Mouse (Mus musculus) limb, embryonic 12.5 days (tissue): Measurements from ENCODE around the gene Mcpt1. TPM values are rescaled to one million over a fixed set of nuclear protein-coding genes. Genes with fewer than 3 reads are reported as not detected.
"Not testable (repeated sequence)": the region's sequence is repeated elsewhere in the genome, so short reads cannot be mapped to it uniquely, and the experiment has no call there.

ENCODE experiments used
- ATAC-seq: fragments of 200-750 bp; cut with Nextera tagmentation; 2 replicates; pipeline ENCODE4 v1.8.0; 2017; ENCODE audit warnings: low read depth, moderate TSS enrichment; ENCODE audit not compliant: insufficient number of reproducible peaks, insufficient read depth, low FRiP score, low TSS enrichment
- H3K27ac ChIP-seq: fragments of 300-500 bp; sonication (generic); 2 replicates; pipeline ENCODE4 v1.5.1; 2016; ENCODE audit warnings: mild to moderate bottlenecking, moderate library complexity
- H3K27me3 ChIP-seq: fragments of 300-500 bp; sonication (generic); 2 replicates; pipeline ENCODE4 v1.6.1; 2016; ENCODE audit warnings: mild to moderate bottlenecking, moderate library complexity
- H3K36me3 ChIP-seq: fragments of 300-500 bp; sonication (generic); 2 replicates; pipeline ENCODE4 v1.6.1; 2016; ENCODE audit warnings: mild to moderate bottlenecking, moderate library complexity
- H3K4me1 ChIP-seq: fragments of 300-500 bp; sonication (generic); replicated peaks from 2 replicates; pipeline ENCODE4 v1.6.1; 2016
- H3K4me2 ChIP-seq: fragments of 300-500 bp; sonication (generic); 2 replicates; pipeline ENCODE4 v1.6.1; 2016; ENCODE audit warnings: mild to moderate bottlenecking, moderate library complexity
- H3K4me3 ChIP-seq: fragments of 300-500 bp; sonication (generic); replicated peaks from 2 replicates; pipeline ENCODE4 v1.5.1; 2016; ENCODE audit warnings: mild to moderate bottlenecking
- H3K9ac ChIP-seq: fragments of 300-500 bp; sonication (generic); replicated peaks from 2 replicates; pipeline ENCODE4 v1.6.1; 2016; ENCODE audit warnings: mild to moderate bottlenecking, moderate library complexity
- H3K9me3 ChIP-seq: fragments of 300-500 bp; sonication (generic); 2 replicates; pipeline ENCODE4 v1.6.1; 2016; ENCODE audit warnings: mild to moderate bottlenecking, moderate library complexity
- WGBS: fragments of 180-500 bp; shearing (Covaris S2); methylation state at CpG from one replicate; pipeline ENCODE4 v1.1.7; 2016; 5-methylcytosine and 5-hydroxymethylcytosine counted together
- polyA plus RNA-seq: library from polyadenylated mRNA; unstranded; fragments of >200 nt; fragmentation: Nextera tagmentation; extraction: Ambion mirVana; gene quantifications from 2 replicates; pipeline ENCODE4 v1.2.1, GENCODE M21; 2016

The Mcpt1 gene
- polyA plus RNA-seq, result not detected in 2 replicates

- ATAC-seq, H3K4me3 ChIP-seq, H3K27ac ChIP-seq, H3K9ac ChIP-seq, H3K27me3 ChIP-seq, H3K36me3 ChIP-seq, H3K4me2 ChIP-seq, H3K4me1 ChIP-seq, H3K9me3 ChIP-seq: not testable (repeated sequence)
- 76% methylated on average over 3 of the region's 3 CpGs for WGBS
These were observed at the start of gene Mcpt1 for GRCm38 (mm10) chr14:56017671-56018070. Gene Mcpt1, plus strand, starts transcription at chr14:56017971.

DNA sequence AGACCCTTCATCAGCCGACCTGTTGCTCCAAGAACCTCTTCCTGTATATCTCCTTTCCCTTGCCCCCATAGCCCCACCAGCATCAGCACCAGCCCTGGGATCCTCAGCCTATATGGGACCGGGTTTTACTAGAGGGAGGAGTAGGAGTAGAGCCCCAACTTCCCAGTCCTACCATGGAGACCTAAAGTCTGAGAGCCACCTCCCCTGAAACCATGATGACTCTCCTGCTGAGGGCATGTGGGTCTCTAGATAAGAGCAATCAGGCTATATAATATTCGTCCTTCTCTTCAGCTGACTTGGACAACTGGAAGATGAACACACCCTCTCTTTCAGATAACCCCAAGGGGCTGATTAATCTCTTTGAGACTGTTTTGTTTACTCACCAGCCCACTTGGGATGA is 30.3 kb upstream of the Mcpt1 start:
- H3K27ac ChIP-seq, H3K4me2 ChIP-seq, H3K27me3 ChIP-seq, H3K9me3 ChIP-seq, ATAC-seq, H3K9ac ChIP-seq, H3K4me3 ChIP-seq, H3K4me1 ChIP-seq, H3K36me3 ChIP-seq: not testable (repeated sequence)
- 87% methylated on average over 2 of the region's 3 CpGs for WGBS

- ATAC-seq, result no peak
- 63% methylated on average over 3 of the region's 3 CpGs for WGBS
- no peaks in the 10 kb centered on the region for H3K36me3 ChIP-seq
- H3K27ac ChIP-seq, result no peak overlapping the region
- H3K4me2 ChIP-seq, result no peak overlapping the region
- H3K4me3 ChIP-seq, result no peak overlapping the region
- no peaks in the 10 kb centered on the region for H3K4me1 ChIP-seq
- no peaks in the 10 kb centered on the region for H3K9me3 ChIP-seq
- H3K9ac ChIP-seq, result no peak overlapping the region
- no peaks in the 10 kb centered on the region for H3K27me3 ChIP-seq
These were observed 4.6 kb upstream of the Mcpt1 start for GRCm38 (mm10) chr14:56013147-56013546.

DNA sequence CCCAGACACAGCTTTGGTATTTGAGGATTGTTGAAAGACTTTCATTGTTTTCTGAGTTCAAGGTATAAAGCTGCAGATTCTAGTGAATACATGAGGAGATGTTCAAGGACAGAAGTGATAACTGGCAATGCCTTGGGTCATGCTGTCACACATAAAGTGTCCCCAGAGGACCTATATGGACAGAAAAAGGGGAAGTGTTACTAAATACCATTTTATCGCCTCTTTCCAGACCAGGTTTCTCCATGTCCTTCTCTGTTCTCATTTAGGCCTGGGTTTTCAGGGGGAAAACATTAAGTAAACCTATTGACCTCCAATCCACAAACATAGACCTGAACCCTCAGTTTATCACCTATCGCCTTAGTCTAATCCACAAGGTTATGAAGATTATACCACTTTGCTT is 3.8 kb upstream of the Mcpt1 start:
- no peak overlapping the region for H3K4me3 ChIP-seq
- no peak overlapping the region for H3K27ac ChIP-seq
- H3K4me1 ChIP-seq, result no peaks in the 10 kb centered on the region
- H3K36me3 ChIP-seq, result no peaks in the 10 kb centered on the region
- ATAC-seq, result no peak
- H3K9ac ChIP-seq, result no peak overlapping the region
- no peaks in the 10 kb centered on the region for H3K27me3 ChIP-seq
- WGBS, result 85% methylated on average over 2 of the region's 2 CpGs
- H3K4me2 ChIP-seq, result no peak overlapping the region
- no peaks in the 10 kb centered on the region for H3K9me3 ChIP-seq

GRCm38 (mm10) chr14:56019446-56019845 is 1.7 kb downstream of the Mcpt1 start:
- H3K4me3 ChIP-seq, result no peak overlapping the region
- H3K4me1 ChIP-seq, result no peaks in the 10 kb centered on the region
- ATAC-seq, result no peak
- H3K9me3 ChIP-seq, result no peaks in the 10 kb centered on the region
- H3K27me3 ChIP-seq, result no peaks in the 10 kb centered on the region
- WGBS, result 70% methylated on average over 1 of the region's 1 CpGs
- no peaks in the 10 kb centered on the region for H3K36me3 ChIP-seq
- H3K9ac ChIP-seq, result no peak overlapping the region
- no peak overlapping the region for H3K4me2 ChIP-seq
- no peak overlapping the region for H3K27ac ChIP-seq

GRCm38 (mm10) chr14:56021305-56021704 is 3.5 kb downstream of the Mcpt1 start:
- not testable (repeated sequence) for H3K4me3 ChIP-seq, H3K9me3 ChIP-seq, H3K4me1 ChIP-seq, H3K9ac ChIP-seq, H3K27ac ChIP-seq, ATAC-seq, H3K27me3 ChIP-seq, H3K36me3 ChIP-seq, H3K4me2 ChIP-seq
- 81% methylated on average over 4 of the region's 4 CpGs for WGBS

- 78% methylated on average over 3 of the region's 3 CpGs for WGBS
- H3K27me3 ChIP-seq, H3K36me3 ChIP-seq, H3K9ac ChIP-seq, H3K27ac ChIP-seq, H3K4me1 ChIP-seq, H3K9me3 ChIP-seq, H3K4me2 ChIP-seq, ATAC-seq, H3K4me3 ChIP-seq: not testable (repeated sequence)
These were observed 12.6 kb downstream of the Mcpt1 start, which contains the start of gene Mcpt9 for GRCm38 (mm10) chr14:56030395-56030794. Gene Mcpt9, minus strand, starts transcription at chr14:56030495.

- Histone ChIP-seq H3K27me3 (no peaks in the 10 kb centered on the region), H3K9ac (no peak overlapping the region), H3K4me2 (no peak overlapping the region), H3K4me3 (no peak overlapping the region), H3K4me1 (no peaks in the 10 kb centered on the region), H3K36me3 (no peaks in the 10 kb centered on the region), H3K9me3 (no peaks in the 10 kb centered on the region), H3K27ac (no peak overlapping the region)
- no peak for ATAC-seq
- 80% methylated on average over 2 of the region's 2 CpGs for WGBS
These were observed 16.7 kb downstream of the Mcpt1 start for GRCm38 (mm10) chr14:56034433-56034832.

GRCm38 (mm10) chr14:56041792-56042191 is 24.0 kb downstream of the Mcpt1 start, which contains the start of gene Mcpt2:
Gene Mcpt2, plus strand, starts transcription at chr14:56042041.
- H3K36me3 ChIP-seq, H3K4me3 ChIP-seq, ATAC-seq, H3K9me3 ChIP-seq, H3K9ac ChIP-seq, H3K4me2 ChIP-seq, H3K27me3 ChIP-seq, H3K4me1 ChIP-seq, H3K27ac ChIP-seq: not testable (repeated sequence)
- 74% methylated on average over 1 of the region's 1 CpGs for WGBS

- no peak for ATAC-seq
- Histone ChIP-seq H3K4me2 (no peak overlapping the region), H3K27ac (no peak overlapping the region), H3K9ac (no peak overlapping the region), H3K4me3 (no peak overlapping the region), H3K36me3 (no peaks in the 10 kb centered on the region), H3K9me3 (no peaks in the 10 kb centered on the region), H3K27me3 (no peaks in the 10 kb centered on the region), H3K4me1 (no peaks in the 10 kb centered on the region)
- 84% methylated on average over 3 of the region's 3 CpGs for WGBS
These were observed 37.6 kb downstream of the Mcpt1 start for GRCm38 (mm10) chr14:56055408-56055807.

- Histone ChIP-seq H3K9me3 (no peaks in the 10 kb centered on the region), H3K4me1 (no peaks in the 10 kb centered on the region), H3K36me3 (no peaks in the 10 kb centered on the region), H3K4me2 (no peak overlapping the region), H3K4me3 (no peak overlapping the region), H3K27me3 (no peaks in the 10 kb centered on the region), H3K9ac (no peak overlapping the region), H3K27ac (no peak overlapping the region)
- WGBS, result 79% methylated on average over 4 of the region's 4 CpGs
- ATAC-seq, result no peak
These were observed 40.0 kb downstream of the Mcpt1 start for GRCm38 (mm10) chr14:56057722-56058121.

DNA sequence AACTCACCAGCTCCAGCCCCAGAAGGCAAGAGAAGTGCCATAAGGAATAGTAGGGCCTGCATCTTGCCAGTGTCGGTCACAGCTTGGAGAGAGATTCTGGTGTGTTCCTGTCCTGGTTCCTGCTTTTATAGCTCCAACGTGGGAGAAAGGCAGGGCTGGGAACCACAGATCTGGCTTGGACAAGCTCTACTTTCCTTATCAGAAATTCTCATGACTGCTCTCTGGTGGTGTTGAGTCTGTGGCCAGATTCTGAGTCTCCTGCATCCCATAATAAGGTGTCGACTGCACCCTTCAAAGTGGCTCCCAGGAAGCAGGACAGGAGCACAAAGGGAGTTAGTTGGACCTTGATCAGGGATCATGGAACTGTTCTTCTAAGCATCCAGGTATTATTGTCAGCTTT is 44.4 kb downstream of the Mcpt1 start, which contains the start of gene Mcpt4:
Mcpt4 (minus strand) TSS at position 101 of the 400 bp plus-strand sequence.
- not testable (repeated sequence) for ATAC-seq, H3K4me3 ChIP-seq, H3K4me2 ChIP-seq, H3K36me3 ChIP-seq, H3K9ac ChIP-seq, H3K9me3 ChIP-seq, H3K4me1 ChIP-seq, H3K27ac ChIP-seq, H3K27me3 ChIP-seq
- WGBS, result 65% methylated on average over 3 of the region's 3 CpGs
